Mouse (Mus musculus) limb, embryonic 14.5 days (tissue): Measurements from ENCODE around the gene Acaca. TPM values are rescaled to one million over a fixed set of nuclear protein-coding genes. Genes with fewer than 3 reads are reported as not detected.
"Not testable (repeated sequence)": the region's sequence is repeated elsewhere in the genome, so short reads cannot be mapped to it uniquely, and the experiment has no call there.

Experiments
- ATAC-seq: fragments of 200-750 bp; cut with Nextera tagmentation; 2 replicates; pipeline ENCODE4 v1.8.0; 2017; ENCODE audit warnings: low read depth, moderate number of reproducible peaks, moderate TSS enrichment; ENCODE audit not compliant: low FRiP score
- DNase-seq: peaks from one replicate; pipeline ENCODE4 v3.0.0-alpha.2; 2015; ENCODE audit warnings: low spot score
- H3K27ac ChIP-seq: fragments of 300-500 bp; sonication (generic); replicated peaks from 2 replicates; pipeline ENCODE4 v1.5.1; 2014; ENCODE audit warnings: low read depth, mild to moderate bottlenecking, low read length, moderate library complexity, mixed read lengths
- H3K27me3 ChIP-seq: fragments of 300-500 bp; sonication (generic); 2 replicates; pipeline ENCODE4 v1.6.1; 2014; ENCODE audit warnings: low read length, mixed read lengths; ENCODE audit not compliant: control insufficient read depth, insufficient read depth
- H3K36me3 ChIP-seq: fragments of 300-500 bp; sonication (generic); 2 replicates; pipeline ENCODE4 v1.6.1; 2014; ENCODE audit warnings: mild to moderate bottlenecking, low read length, moderate library complexity, mixed read lengths; ENCODE audit not compliant: control insufficient read depth, insufficient read depth
- H3K4me1 ChIP-seq: fragments of 300-500 bp; sonication (generic); 2 replicates; pipeline ENCODE4 v1.6.1; 2014; ENCODE audit warnings: antibody characterized with exemption, low read length, mixed read lengths; ENCODE audit not compliant: control insufficient read depth, insufficient read depth
- H3K4me2 ChIP-seq: fragments of 300-500 bp; sonication (generic); replicated peaks from 2 replicates; pipeline ENCODE4 v1.6.1; 2014; ENCODE audit warnings: low read depth, mild to moderate bottlenecking, low read length, moderate library complexity; ENCODE audit not compliant: severe bottlenecking
- H3K4me3 ChIP-seq: fragments of 300-500 bp; sonication (generic); replicated peaks from 2 replicates; pipeline ENCODE4 v1.5.1; 2014; ENCODE audit warnings: low read length
- H3K9ac ChIP-seq: fragments of 300-500 bp; sonication (generic); 2 replicates; pipeline ENCODE4 v1.6.1; 2014; ENCODE audit warnings: mild to moderate bottlenecking, low read depth, low read length, moderate library complexity; ENCODE audit not compliant: severe bottlenecking
- H3K9me3 ChIP-seq: fragments of 300-500 bp; sonication (generic); 2 replicates; pipeline ENCODE4 v1.6.1; 2016; ENCODE audit warnings: low read length; ENCODE audit not compliant: control insufficient read depth
- POLR2A ChIP-seq: fragments of 200-500 bp; IDR thresholded peaks from 2 replicates; pipeline ENCODE4 v1.8.0; 2012; ENCODE audit warnings: inconsistent platforms, mild to moderate bottlenecking, moderate library complexity, borderline replicate concordance; ENCODE audit not compliant: insufficient read depth, insufficient read length; ENCODE audit errors: extremely low read depth
- WGBS: fragments of 180-500 bp; shearing (Covaris S2); extraction: QIAGEN DNeasy Blood & Tissue Kit; methylation state at CpG from one replicate; pipeline ENCODE4 v1.1.7; 2014; 5-methylcytosine and 5-hydroxymethylcytosine counted together
- polyA plus RNA-seq, 2 experiments: library from polyadenylated mRNA; depleted of rRNA in 1 of 2; stranded (reverse) in 1 of 2; unstranded in 1 of 2; fragments of >200 nt; fragmentation: Nextera tagmentation in 1 of 2; extraction: Ambion mirVana in 1 of 2; gene quantifications; 2 replicates each; pipeline versions ENCODE4 v1.2.1 to v1.2.3; 2012 to 2014

Acaca gene
- polyA plus RNA-seq, 2 experiments = 18.2 to 20.3 TPM

DNA sequence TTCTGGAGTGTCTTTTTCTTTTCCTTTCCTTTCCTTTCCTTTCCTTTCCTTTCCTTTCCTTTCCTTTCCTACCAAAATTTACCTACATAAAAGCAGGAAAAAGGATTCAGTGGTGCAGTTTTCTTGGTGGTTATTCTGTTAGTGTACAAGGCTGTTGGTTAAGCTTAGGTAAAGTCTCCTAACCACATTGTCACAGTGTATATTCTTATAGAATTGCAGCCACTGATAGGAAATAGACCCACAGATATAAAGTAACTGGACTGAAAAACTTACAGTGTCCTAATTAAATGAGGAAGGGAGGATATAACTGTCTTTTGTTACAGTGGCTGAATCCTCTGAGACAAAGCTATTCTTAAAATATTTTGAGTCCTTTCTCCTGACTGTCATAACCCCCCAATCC is 202.9 kb downstream of the Acaca start:
- ATAC-seq (no peak), DNase-seq (no peak)
- Histone ChIP-seq H3K4me3 (no peak overlapping the region), H3K27ac (no peak overlapping the region), H3K9ac (no peak overlapping the region), H3K27me3 (no peaks in the 10 kb centered on the region), H3K4me2 (no peak overlapping the region), H3K4me1 (no peaks in the 10 kb centered on the region), H3K9me3 (no peaks in the 10 kb centered on the region), H3K36me3 (peaks cover 11% of the 10 kb centered on the region; the same call in 1 of the 2 replicates)
- no peak for TF ChIP-seq POLR2A

DNA sequence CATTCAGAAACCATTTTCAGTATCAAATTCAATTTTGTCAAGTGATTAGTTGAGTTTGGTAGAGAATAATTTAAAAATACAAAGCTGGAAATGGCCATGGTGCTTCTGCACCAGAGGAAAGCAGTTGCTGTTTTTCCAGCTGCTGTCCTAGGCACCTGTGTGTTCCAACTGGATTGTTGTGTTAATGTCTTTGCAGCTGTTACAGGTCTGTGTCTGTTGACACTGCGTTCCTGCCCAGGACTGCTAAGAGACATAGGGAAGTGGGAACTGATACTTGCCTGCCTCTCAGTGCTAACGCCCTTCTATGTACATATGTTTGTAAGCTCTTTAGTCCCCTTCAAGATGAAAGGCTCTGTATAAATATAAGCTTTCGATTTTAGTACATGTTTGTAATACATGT is 203.4 kb downstream of the Acaca start:
- 82% methylated on average over 3 of the region's 3 CpGs for WGBS
- DNase-seq (peak; percentile 8), ATAC-seq (no peak)
- no peak for TF ChIP-seq POLR2A
- Histone ChIP-seq H3K4me1 (no peaks in the 10 kb centered on the region), H3K9me3 (no peaks in the 10 kb centered on the region), H3K36me3 (peaks cover 14% of the 10 kb centered on the region; the same call in 1 of the 2 replicates), H3K27me3 (no peaks in the 10 kb centered on the region), H3K27ac (no peak overlapping the region), H3K4me3 (no peak overlapping the region), H3K4me2 (no peak overlapping the region), H3K9ac (no peak overlapping the region)

- H3K9ac ChIP-seq, H3K27me3 ChIP-seq, ATAC-seq, DNase-seq, H3K4me3 ChIP-seq, H3K27ac ChIP-seq, H3K4me2 ChIP-seq, H3K9me3 ChIP-seq, H3K4me1 ChIP-seq: not testable (repeated sequence)
- WGBS = 90% methylated on average over 5 of the region's 8 CpGs
- peaks cover 22% of the 10 kb centered on the region; the same call in 1 of the 2 replicates for H3K36me3 ChIP-seq
Measured at GRCm38 (mm10) chr11:84338273-84338672, 208.8 kb downstream of the Acaca start.

DNA sequence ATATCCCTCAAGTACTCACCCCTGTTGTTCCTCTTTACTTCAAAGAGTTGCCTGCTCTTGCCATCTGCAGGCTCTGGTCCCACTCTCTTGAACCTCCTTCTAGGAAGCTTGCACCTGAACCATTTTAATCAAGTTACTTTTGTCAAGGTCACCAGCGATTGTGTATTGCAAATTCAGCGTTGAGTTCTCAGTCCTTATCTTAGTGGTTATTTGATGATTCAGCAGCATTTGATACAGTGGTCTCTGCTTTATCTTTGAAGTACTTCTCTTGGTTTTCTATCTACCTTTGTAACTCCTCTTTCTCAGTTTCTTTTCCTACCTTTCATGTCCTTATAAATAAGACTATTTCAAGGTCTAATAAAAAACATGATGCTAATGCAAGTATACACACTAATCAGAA is 211.2 kb downstream of the Acaca start:
- Histone ChIP-seq H3K4me1 (no peaks in the 10 kb centered on the region), H3K9ac (no peak overlapping the region), H3K9me3 (no peaks in the 10 kb centered on the region), H3K36me3 (peaks cover 22% of the 10 kb centered on the region; the same call in 1 of the 2 replicates), H3K4me2 (no peak overlapping the region), H3K27ac (no peak overlapping the region), H3K27me3 (no peaks in the 10 kb centered on the region), H3K4me3 (no peak overlapping the region)
- DNase-seq (no peak), ATAC-seq (no peak)
- 92% methylated on average over 2 of the region's 2 CpGs for whole genome bisulfite sequencing
- no peak for TF ChIP-seq POLR2A

GRCm38 (mm10) chr11:84344522-84345236 is 215.2 kb downstream of the Acaca start:
- no peak for TF ChIP-seq POLR2A
- H3K27me3 ChIP-seq = no peaks in the 10 kb centered on the region
- H3K4me3 ChIP-seq = no peak overlapping the region
- no peaks in the 10 kb centered on the region for H3K36me3 ChIP-seq
- no peak overlapping the region for H3K4me2 ChIP-seq
- ATAC-seq (no peak), DNase-seq (peak; percentile 13)
- no peaks in the 10 kb centered on the region for H3K4me1 ChIP-seq
- WGBS = 74% methylated on average over 6 of the region's 6 CpGs
- no peaks in the 10 kb centered on the region for H3K9me3 ChIP-seq
- no peak overlapping the region for H3K9ac ChIP-seq
- H3K27ac ChIP-seq = no peak overlapping the region
